Mouse (Mus musculus) ovary, postnatal 36 days (tissue): ENCODE measurements at regions not wholly inside any gene's neighbourhood (a gene's known extent, or its start where the extent isn't known, plus 50 kb on each side); places are given as distances from the start of the nearest gene placed in this dataset.

Experiments
- DNase-seq: peaks from one replicate; pipeline ENCODE4 v3.0.0; 2022; ENCODE audit warnings: low spot score, mixed read lengths

DNA sequence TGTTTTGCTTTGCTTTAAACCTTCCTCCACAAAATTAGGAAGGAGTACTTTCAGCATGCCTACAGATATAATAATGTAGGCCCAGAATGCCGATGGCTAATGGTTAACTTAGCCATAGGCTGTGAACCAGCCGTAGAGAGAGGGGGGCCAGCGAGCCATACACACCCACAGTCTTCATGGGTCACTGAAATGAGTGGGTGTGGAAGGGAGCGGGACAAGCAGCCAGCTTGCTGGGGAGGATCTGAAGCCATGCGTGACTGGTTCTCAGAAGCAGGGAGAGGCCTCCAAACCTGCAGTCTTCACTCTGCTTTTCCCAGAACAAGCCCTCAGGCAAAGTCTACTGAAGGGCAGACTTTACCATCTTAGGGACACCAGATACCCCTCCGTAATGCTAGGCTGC is 50.8 kb upstream of the Ptpn13 start:
- DNase-seq, result peak; percentile 24

- no peak for DNase-seq
Measured at GRCm38 (mm10) chr5:103373089-103373488, 51.9 kb upstream of the Ptpn13 start.

- no peak for DNase-seq
Measured at GRCm38 (mm10) chr5:103370456-103370855, 54.5 kb upstream of the Ptpn13 start.

DNA sequence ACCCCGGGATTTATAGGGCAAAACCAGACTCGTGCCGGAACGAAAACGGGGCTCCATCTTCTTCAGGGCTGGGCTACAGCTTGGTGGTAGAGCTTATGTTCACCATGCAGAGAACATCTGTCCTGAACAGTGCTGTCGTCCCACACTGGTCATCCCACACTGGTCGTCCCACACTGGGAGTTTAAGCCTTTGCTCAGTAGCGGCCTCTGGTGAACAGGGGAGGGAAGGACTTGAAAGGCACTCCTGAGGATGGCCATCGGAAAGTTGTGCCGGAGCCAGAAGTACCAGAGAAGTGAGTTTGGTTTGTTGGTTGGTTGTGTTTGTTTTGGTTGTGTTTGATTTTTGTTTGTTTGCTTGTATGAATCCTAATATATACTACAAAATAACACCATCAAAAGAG is 56.0 kb upstream of the Ptpn13 start:
- DNase-seq, result peak; percentile 17

GRCm38 (mm10) chr5:103367201-103367671 is 57.8 kb upstream of the Ptpn13 start:
- DNase-seq, result no peak

GRCm38 (mm10) chr5:103365700-103366448 is 59.1 kb upstream of the Ptpn13 start:
- DNase-seq, result no peak

DNA sequence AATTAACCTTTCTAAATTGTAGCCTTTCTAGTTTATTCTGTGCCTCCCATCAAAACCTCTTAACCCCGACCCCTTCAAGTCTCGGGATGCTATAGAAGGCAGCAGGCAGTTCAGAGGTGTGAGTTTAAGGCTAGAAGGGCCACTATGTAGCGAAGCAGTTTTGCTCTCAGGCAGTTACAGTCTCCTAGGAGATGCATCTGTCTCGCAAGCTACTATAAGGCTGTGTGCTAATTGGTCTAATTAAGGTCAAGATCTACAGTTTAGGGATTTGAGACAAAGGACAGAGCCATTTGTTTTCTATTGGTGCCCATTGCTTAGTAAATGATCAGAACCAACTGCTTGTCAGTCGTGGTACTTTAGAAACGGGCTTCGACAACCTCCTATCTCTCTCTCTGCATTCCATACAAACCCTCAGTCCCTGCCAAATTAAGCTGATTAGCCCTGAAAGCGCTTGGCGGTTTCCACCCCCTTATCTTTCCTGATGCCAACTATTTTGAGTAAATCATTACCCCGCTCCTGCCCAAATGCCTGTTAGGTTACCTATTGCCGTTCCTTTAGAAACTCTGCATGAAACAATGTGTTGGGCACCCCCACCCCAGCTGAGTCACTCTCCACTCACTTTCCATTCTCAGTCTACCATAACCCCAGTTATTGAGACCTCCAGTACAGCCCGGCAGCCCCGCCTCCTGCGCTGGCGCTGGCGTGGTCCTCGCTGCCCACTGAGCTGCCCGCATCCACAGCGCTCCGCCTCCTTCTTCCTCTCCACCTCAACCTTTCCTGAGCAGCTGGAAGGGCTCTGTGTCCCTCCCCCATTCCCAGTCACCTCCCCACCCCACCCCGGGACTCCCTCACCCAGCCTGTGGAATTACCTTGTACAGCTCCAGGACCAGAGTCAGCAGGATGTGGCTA is 59.9 kb upstream of the Ptpn13 start:
- no peak for DNase-seq

DNA sequence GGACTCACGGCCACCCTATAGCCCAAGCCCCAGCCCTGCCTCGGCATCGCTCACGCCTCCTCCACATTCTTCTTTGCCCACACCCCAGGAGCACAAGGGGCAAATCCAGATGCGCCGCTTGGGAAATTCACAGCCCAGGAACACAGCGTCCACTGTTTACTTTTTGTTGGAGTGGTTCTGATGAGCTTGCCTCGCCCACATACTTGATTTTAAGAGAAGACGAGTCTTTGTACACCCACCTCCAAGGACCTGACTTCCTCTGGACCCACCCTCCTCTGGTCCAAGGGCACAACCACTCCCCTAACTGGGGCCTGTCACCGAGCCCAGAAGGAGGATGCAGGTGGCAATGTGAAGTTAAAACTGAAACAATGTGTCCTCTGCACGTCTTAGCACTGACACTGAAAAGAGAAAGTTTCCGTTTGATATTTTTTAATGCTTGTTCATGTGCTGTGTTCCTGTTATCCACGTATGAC is 64.2 kb upstream of the Ptpn13 start:
- DNase-seq, result no peak

DNA sequence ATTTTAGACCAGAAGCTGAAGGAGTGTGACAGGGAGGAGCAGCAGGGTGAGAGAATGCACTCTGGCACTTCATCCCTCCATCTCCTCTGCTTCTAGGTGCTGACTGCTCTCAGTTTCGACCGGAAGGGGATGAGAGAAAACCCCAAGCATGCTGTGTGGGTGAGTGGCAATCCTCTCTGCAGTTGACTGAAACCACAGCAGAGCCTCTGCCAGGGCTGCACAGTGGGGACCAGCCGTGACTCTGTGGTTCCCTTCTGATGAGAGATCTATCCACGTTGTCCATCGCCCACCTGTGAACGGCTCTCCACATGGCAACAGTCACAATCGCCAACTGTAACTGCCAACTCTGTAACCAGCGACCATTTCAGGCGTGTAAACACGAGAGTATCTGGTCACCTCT is 64.6 kb upstream of the Ptpn13 start:
- no peak for DNase-seq

GRCm38 (mm10) chr5:103357558-103357957 is 67.4 kb upstream of the Ptpn13 start:
- DNase-seq, result no peak

DNA sequence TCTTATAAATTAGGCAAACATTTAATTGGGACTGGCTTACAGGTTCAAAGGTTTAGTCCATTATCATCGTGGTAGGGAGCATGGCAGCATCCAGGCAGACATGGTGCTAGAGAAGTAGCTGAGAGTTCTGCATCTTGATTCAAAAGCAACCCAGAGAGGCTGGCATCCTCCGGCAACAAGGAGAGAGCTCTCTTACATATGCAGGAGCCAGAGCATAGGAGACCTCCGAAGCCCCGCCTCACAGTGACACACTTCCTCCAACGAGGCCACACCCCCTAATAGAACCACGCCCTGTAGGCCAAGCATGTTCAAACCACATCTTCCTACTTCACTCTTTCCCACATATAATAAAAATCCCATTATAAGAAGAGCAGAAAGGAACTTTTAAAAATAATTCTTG is 68.5 kb upstream of the Ptpn13 start:
- DNase-seq, result no peak

GRCm38 (mm10) chr5:103355372-103356300 is 69.4 kb upstream of the Ptpn13 start:
- peak; percentile 36 for DNase-seq

DNA sequence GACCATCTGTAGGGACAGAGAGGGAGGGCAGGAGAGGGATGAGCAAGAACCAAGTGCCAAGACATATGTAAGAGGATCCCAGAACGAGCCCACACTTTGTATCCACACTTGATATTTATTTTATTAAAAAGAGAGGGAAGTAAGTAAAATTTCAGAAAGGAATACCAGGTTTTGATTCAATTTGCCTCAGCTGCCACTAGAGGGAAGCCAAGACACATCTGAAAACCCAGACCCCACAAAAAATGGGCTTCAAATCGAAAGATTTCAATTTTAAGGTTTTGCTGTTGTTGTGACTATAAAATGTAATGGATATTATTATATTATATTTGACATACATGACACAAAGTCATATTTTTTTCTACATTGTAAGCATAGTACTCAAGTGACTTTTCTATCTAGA is 81.1 kb upstream of the Ptpn13 start:
- no peak for DNase-seq

GRCm38 (mm10) chr5:103341456-103341855 is 83.5 kb upstream of the Ptpn13 start:
- DNase-seq, result no peak

DNA sequence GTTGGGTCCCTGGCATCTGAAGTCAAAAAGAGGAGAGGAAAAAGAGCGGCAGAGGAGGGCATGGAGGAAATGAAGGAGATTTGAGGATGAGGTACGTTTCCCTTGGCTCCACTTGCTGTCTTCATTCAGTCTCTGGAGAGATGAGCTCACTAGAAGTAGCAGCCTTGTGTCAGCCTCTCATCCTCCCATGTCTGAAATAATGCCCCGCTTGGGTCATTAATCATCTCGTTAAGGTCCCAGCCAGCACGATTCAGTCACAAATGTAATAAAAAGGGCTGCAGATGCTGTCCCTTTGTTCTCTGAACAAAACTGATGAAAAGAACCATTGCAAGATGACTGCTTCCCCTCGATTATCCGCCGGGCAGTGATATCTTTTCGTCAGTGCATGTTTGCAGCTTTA is 84.4 kb upstream of the Ptpn13 start:
- DNase-seq, result no peak

DNA sequence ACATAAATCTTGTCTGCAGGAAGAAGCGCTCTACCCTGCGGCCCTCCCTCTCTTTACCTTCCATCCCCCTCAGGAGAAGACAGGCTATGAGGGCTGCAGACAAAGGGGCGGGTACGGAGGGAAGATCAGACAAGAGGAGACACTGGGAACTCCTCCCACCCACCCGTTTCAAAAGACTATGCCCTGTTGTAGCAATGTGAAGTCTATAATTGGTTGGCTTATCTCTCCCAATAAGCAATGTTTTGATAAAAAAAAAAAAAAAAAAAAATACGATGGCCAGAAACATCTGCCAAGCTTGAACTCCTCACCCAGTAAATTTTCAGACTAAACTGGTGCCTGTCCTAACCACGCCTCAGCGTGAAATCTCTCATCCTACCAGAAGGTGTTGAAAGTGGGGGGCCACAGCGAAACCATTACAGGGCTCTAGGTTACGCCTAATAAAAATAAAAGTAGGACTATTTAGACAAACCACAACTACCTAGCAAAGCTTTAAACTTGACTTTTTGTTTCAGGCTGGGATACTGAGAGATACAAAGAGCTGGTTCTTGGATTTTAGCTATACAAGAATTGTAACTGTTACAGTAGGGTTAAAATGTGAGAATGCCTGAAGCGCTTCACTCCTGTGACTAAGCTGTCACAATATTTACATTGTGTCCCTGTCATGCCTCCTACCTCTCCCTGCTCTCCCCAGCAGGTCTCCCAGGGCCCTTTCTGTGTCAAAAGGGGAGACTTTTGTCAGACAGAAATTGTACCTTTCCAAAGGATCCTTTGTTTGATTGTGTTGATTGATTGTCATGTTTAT is 88.1 kb upstream of the Ptpn13 start:
- no peak for DNase-seq

DNA sequence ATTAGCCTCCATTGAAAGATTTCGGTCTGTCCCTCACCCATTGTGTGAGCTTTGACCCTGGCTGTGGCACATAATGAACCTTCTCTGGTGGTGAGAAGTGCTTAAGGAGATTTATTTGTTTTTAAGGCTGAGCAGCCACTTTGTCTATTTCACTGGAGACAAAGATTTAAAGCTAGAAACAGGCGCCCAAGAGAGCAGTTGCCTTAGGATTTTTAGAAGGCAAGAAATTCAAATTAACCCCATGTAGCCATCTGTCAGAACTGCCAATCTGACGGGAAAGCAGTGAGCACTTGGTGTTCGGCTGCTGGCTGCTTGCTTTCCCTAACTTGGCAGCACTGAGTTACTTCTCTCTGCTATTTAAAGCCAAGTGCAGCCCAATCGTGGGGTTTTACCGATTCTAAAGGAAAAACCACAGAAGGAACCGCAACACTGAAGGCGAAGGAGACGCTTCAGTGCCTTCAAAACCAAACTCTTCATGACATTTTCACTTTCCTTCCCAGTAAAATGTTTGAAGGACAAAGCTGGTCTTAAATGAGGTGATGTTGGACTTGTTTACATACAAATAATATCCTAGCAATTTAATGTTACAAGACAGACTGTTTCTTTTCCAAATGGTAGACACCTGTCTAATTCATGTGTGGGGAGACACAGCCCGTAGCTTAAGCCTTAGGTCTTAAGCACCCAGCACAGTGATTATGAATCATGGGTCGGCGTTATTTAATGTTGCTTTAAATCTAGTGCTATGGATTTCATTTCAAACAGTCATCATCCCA is 88.9 kb upstream of the Ptpn13 start:
- no peak for DNase-seq

DNA sequence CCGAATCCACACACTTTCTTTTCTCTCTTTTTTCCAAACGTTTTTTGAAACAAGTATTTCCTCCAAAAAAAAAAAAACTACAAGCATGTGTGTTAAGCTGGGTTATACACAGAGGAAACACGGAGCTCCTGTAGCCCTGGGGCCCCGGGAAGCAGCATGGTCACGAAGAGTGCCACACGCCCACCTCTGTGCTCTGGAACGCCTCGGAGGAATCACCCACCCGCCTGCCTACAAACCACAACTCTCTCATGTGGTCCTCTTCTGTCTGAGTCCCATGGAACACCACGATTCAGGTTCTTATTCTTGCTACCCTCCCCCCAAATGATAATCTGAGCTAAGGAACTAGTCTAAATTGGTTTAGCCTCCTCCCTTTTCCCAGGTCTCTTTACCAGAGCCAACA is 98.6 kb upstream of the Ptpn13 start:
- no peak for DNase-seq

GRCm38 (mm10) chr5:103320341-103320740 is 104.7 kb upstream of the Ptpn13 start:
- no peak for DNase-seq

- no peak for DNase-seq
Measured at GRCm38 (mm10) chr5:103309806-103310525, 98.8 kb upstream of the Mapk10 start.
